Mouse (Mus musculus) spleen, adult 2 months (tissue): ENCODE results near the gene Mfsd12.

Experiments used
- CTCF ChIP-seq: fragments of 200-500 bp; IDR thresholded peaks from 2 replicates; pipeline ENCODE4 v1.5.1; 2011; ENCODE audit warnings: mild to moderate bottlenecking, inconsistent platforms; ENCODE audit not compliant: insufficient read depth, insufficient read length, insufficient replicate concordance; ENCODE audit errors: extremely low read depth
- POLR2A ChIP-seq: fragments of 200-500 bp; IDR thresholded peaks from 2 replicates; pipeline ENCODE4 v1.6.1; 2011; ENCODE audit warnings: low read depth, low read length, inconsistent platforms

DNA sequence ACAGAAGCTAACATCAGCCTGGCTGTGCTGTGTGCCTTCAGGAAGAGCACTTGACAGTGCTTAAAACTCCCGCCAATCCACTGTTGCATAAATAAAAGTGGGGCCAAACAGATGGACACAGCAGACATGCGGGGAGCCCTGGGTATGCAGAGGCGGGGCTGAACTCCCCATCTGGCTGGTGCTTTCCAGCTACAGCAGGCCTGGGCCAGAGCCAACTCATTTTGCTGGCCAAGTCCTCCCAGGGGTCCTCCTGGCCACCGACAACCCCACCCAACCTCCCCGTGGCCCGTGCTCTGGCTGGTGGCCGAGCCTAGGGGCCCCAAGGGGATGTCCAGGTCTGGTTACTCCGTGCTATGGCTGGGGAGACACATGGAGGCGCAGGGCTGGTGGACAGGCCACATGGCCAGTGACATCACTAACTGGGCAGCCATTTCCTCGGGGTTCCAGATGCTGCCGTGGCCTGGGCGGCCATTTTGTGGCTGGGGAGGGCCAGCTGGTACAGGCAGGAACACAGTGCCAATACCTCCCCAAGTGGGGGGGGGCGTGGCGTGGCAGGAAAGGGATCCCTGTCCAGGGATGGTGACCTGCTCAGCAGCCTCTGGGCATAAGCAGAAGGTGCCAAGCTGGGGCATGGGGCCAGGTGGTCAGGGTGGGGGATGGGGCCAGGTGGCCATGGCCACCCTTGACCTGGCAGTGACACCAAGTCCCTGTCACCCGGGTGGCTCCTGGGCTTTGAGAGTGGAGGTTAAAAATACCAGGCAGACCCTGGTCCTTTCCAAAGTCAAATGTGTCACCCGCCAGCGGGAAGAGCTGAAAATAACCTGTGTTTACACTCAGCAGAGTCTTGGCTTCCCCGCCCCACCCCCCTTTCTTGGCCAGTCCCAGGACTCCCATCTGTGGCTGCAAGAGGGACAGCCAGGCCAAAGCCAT lies 54.4 kb downstream of the Mfsd12 start:
- TF ChIP-seq POLR2A (no peak), CTCF (no peak)
